Mouse (Mus musculus) MN1 (cell line): ENCODE measurements at regions not wholly inside any gene's neighbourhood (a gene's known extent, or its start where the extent isn't known, plus 50 kb on each side); places are given as distances from the start of the nearest gene placed in this dataset.

ENCODE experiments used
- DNase-seq: peaks from one replicate; pipeline ENCODE4 v3.0.0-alpha.2; 2016; ENCODE audit warnings: low spot score

- DNase-seq: no peak
These were observed 88.6 kb upstream of the Adamts9 start for GRCm38 (mm10) chr6:93031812-93032330.

GRCm38 (mm10) chr6:93026068-93027022 is 83.1 kb upstream of the Adamts9 start:
- peak; percentile 28 for DNase-seq

GRCm38 (mm10) chr6:93014534-93014933 is 71.2 kb upstream of the Adamts9 start:
- no peak for DNase-seq

- no peak for DNase-seq
These were observed 68.6 kb upstream of the Adamts9 start for GRCm38 (mm10) chr6:93011906-93012305.

GRCm38 (mm10) chr6:93004587-93005240 is 61.4 kb upstream of the Adamts9 start:
- DNase-seq: peak; percentile 7

GRCm38 (mm10) chr6:93003812-93004211 is 60.5 kb upstream of the Adamts9 start:
- peak; percentile 59 for DNase-seq

GRCm38 (mm10) chr6:92993647-92994046 is 50.4 kb upstream of the Adamts9 start:
- no peak for DNase-seq
